Mouse (Mus musculus): Measurements from ENCODE around the gene Lpin1.

The Lpin1 gene

DNA sequence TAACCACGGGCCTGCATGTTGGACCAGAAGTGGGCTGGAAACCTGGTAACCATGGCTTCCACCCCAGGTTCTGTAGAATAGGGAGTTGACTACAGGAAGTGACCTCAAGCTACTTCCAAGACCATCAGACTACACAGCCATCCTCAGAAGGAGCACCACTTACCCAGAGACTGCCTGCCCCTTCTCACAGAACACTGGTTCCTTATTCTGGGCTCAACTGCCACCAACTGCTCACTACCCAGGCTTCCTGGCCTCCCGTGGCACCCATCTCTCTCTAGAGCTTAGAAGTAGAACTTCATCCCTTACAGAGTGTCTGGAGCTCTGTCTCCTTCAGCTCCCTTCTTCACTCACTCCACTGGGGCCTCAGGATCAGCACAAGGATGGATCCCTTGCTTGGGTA lies at the start of gene Lpin1:
Lpin1 (minus strand) TSS at position 31 of the 400 bp plus-strand sequence.
- no peak for DNase-seq (ENCODE audit: low spot score in 2 of 2)

- DNase-seq (ENCODE audit: low spot score in 2 of 2): no peak
These were observed 46.4 kb upstream of the Lpin1 start for GRCm38 (mm10) chr12:16656906-16657875.

DNA sequence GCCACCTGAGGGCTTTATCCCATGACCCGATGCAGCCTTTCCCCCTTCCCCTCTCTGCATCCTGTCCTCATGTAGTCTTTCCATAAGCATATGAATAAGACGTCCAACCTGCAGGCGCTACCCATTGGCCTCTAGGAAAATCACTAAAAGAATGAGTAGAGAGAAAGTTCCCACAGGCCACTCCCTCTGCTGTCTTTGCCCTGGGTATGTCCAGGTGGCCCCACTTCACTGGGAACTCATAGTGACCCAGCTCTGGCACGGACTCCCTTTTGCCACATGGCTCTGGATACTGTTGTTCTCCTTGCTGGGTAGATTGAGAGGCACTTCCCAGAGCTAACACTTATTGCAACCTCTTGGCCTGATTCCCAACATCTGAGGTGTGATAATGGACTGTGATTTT lies 44.8 kb upstream of the Lpin1 start:
- no peak for DNase-seq (ENCODE audit: low spot score in 2 of 2)

DNA sequence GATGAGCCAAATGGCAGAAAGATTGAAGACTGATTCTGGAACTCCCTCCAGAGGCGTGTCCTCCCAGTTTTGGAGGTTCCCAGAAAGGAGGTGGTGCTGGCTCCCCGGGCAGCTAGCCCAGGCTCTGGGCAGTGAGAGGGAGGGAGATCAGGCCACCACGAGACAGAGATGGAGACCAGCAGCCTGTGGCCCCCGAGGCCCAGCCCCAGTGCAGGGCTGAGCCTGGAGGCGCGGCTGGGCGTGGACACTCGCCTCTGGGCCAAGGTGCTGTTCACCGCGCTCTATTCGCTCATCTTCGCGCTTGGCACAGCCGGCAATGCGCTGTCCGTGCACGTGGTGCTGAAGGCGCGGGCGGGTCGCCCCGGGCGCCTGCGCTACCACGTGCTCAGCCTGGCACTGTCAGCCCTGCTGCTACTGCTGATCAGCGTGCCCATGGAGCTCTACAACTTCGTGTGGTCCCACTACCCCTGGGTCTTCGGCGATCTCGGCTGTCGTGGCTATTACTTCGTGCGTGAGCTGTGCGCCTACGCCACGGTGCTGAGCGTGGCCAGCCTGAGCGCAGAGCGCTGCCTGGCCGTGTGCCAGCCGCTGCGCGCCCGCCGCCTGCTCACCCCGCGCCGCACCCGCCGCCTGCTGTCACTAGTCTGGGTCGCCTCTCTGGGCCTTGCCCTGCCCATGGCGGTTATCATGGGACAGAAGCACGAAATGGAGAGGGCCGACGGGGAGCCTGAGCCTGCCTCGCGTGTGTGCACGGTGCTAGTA lies 42.7 kb upstream of the Lpin1 start, which contains the start of gene Ntsr2:
Ntsr2 (plus strand) TSS at position 51 of the 762 bp plus-strand sequence.
- peak; percentile 8 to 14 for DNase-seq (ENCODE audit: low spot score in 2 of 2)

DNA sequence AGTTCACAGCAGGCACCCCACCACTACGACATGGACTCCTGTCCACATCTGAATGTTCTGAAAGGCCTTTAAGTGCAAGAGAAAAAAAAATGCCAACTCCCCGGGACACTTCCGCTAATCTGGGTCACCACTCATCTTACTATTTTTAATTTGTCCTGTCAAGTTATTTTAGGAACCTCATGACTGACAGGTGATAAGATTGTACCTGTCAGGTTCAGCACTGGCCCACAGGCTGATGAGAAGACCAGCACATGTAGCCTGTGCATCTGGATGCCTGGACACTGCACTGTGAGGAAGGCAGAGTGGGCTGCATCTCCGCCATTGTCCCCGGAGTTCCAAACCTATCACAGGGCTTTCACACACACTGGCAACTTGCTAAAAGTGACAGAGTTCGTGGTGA lies 39.1 kb upstream of the Lpin1 start:
- no peak for DNase-seq (ENCODE audit: low spot score in 2 of 2)

DNA sequence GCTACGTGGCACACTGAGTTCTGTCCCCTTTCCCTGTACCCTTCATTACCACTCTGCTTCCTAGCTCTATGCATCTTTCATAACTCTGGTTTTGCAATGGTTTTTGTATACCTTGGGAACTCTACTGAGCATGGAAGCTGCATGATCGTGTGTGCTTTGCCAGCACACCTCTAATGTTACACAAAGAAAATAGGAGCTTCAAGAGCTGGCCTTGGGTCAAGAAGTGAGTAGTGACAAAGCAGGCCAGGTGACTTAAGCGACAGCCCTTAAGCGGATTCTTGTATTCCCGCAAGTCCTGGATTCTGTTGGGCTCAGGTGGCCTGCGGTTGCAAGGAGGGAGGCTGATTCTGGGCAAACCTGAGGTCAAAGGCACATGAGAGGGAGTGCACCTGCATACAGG lies 37.5 kb upstream of the Lpin1 start:
- DNase-seq (ENCODE audit: low spot score in 2 of 2): no peak

- no peak for DNase-seq (ENCODE audit: low spot score in 2 of 2)
These were observed 36.1 kb upstream of the Lpin1 start for GRCm38 (mm10) chr12:16646780-16647409.

DNA sequence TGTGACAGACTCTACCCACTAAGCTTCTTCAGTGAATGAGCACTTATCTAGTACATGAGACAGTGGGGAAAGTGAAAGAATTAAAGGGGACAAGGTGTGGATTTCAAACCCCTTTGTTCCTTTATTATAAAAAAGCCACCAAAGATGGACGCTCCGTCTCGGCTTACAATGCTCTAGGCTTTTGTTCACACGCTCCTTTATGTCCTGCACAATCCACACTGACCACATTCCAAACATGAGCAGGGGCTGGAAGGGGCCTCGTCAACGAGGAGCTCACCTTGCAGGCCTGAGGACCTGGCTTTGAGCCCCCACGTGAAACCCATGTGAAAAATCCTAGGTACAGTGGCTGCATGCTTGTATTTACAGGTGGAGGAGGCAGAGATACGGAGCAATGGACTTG lies 33.9 kb upstream of the Lpin1 start:
- DNase-seq (ENCODE audit: low spot score in 2 of 2): no peak

DNA sequence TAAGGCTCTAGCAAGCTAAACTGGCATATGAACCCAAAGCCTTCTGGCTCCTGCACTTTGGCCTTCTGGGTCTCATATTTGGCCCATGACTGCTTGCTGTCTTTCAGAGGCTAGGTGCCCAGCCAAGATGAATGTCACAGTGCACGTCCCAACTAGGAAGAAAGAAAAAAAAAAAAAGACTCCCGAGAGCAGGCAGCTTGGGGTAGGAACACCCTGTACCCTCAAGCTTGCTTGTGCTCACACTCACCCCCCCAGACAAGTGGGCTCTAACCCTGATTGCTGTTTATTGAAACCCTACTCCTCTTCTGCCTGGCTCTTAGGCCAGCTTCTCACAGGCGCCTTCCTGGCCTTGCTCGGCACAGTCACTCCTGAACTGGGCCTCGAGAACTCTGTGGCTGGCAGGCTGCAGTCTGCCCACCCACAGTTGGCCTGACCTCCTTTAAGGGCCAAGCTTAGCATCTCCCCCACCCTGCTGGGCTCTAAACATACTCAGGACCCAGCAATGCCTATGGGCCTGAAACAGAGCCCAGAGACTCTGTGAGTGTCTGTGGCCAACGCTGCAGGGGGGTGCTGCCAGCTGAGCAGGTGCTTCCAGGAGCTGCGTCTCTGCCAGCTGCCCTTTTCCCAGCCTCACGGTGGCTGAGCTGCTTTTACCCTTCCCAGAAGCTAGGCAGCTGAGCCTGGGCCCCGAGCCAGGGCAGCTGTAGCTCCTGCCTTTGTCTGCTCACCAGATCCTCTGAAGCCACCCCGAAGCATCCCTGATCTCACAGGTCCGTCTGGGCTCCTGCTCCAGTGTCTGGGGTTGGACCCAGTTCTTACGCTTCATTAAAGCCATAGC lies 33.0 kb upstream of the Lpin1 start:
- DNase-seq (ENCODE audit: low spot score in 2 of 2): no peak

GRCm38 (mm10) chr12:16642000-16642399 lies 31.2 kb upstream of the Lpin1 start:
- no peak for DNase-seq (ENCODE audit: low spot score in 2 of 2)

- no peak for DNase-seq (ENCODE audit: low spot score in 2 of 2)
These were observed 29.3 kb upstream of the Lpin1 start for GRCm38 (mm10) chr12:16640075-16640474.

- DNase-seq (ENCODE audit: low spot score in 2 of 2): no peak
These were observed 28.5 kb upstream of the Lpin1 start for GRCm38 (mm10) chr12:16639078-16639771.

DNA sequence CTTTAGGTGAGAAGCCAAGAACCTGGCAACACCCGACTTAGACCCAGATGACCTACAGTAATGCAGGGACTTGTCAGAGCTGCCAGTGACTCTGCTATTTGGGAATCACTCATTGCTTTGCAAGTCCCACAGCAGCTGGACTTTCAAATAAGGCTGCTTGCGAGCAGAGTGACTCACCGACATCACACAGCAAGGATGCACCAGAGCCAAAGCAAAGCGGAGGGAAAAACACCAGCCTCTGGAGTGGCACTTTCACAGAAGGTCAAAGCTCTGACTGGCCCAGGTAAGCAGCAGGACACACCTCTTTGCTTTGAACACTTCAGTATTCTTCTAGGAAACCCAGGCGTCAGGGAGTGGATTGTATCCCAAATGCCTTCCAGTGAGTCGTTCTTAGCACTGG lies 25.1 kb upstream of the Lpin1 start:
- DNase-seq (ENCODE audit: low spot score in 2 of 2): no peak

DNA sequence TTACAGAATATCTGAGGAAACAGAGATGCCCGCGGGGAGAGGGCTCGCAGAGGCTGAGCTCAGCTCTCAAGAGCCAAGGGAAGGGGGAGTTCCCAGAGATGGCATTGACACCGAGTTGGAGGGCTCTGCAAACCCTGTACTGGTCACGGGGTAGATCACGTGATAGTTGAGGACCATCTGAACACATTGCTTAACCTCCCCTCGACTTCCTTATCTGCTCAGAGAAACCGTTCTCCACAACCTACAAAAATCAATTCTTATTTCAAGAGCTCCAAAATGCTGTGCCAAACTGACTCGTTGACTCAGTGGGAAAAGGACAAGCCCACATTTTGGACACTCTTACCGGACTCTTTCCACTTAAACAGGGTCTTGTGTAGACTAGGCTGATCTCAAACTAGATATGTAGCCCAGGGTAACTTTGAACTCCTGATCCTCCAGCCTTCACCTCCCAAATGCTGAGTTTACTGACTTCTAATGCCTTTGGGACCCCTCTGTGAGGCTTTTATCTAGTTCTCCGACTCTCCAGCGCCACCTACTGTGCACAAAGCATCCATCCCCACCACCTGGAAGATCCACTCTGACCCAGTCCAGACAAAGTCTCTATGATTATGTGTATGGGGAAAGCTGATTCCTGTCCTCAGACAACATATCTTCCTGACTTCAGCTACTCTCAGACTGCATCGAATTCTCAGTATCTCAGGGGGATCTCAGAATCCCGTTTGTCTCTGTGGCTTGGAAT lies 23.5 kb upstream of the Lpin1 start:
- DNase-seq (ENCODE audit: low spot score in 2 of 2): peak; percentile 14 to 26

DNA sequence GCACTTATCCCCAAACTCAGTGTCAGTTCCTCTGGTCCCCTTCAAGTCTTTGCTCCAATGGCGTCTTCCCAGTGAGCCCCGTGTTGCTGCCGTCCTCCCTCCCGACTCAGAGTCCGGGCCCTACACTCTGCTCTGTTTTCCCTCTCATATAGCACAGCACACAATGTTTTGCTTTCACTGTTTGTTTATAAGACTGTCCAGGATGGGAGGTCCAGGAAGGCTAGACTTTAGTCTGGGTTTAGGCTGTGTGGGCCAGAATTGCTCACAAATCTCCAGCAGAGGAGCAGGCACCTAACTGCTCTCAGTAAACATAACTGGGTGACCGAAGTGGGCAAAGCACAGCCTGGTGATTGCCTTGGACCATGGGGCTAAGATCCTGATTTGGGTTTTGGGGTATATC lies 22.5 kb upstream of the Lpin1 start:
- no peak for DNase-seq (ENCODE audit: low spot score in 2 of 2)

DNA sequence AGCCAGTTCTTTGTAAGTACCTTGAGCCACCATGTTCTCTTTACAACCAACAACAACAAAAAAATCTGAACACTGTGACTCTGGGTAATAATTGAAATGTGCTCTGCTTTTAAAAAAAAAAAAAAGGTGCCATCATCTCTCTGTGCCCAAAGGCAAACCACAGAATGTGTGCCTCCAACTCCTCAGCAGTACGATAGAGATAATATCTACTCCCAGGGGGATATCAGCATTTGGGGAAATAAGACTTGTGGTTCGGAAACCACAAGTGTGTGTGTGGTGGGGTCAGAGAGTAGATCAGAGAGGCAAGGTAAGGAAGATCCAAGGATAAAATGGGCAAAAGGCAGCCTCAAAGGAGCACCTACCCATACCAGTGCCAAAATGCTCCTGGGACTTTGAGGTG lies 20.7 kb upstream of the Lpin1 start:
- DNase-seq (ENCODE audit: low spot score in 2 of 2): no peak

DNA sequence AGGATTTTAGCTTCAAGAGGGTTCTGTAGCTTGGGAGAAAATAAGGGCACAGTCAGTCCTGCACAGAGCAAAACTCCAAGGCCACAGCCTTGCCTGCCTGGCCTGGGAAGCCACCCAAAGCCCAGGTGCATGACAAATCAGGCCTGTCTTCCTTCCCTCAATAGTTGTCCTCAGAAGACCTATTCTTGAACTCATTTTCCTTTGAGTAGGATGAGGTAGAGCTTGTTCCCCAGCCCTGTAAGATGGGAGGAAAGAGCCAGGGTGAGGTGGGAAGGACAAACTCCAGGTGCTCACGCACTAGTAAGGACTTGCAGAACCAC lies 20.1 kb upstream of the Lpin1 start:
- DNase-seq (ENCODE audit: low spot score in 2 of 2): no peak

- no peak for DNase-seq (ENCODE audit: low spot score in 2 of 2)
These were observed 19.5 kb upstream of the Lpin1 start for GRCm38 (mm10) chr12:16630152-16630865.

GRCm38 (mm10) chr12:16620230-16620629 lies 9.5 kb upstream of the Lpin1 start:
- no peak for DNase-seq (ENCODE audit: low spot score in 2 of 2)

- DNase-seq (ENCODE audit: low spot score in 2 of 2): no peak
These were observed 8.7 kb upstream of the Lpin1 start for GRCm38 (mm10) chr12:16619453-16619852.
